Comparison of ENCODE assay signal across 8 mouse cellular contexts in the genomic region with DNA sequence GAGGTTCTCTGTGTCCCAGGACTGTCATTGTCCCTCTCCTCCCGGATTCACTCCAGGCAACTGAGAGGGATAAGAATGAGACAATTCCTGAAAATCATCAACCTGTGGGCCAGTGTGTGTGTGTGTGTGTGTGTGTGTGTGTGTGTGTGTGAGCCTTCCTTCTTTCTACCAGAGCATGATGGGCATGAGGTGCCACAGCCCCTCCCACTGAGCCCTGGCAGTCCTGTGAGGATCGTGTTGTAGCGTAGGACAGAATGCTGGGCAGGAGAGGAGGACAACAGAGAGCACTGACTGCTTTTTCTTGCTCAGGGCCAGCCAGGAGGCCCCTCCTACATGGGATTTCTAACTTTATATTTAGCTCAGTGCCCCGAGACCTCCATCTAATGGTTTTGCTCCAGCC. TPM values are rescaled to one million over a fixed set of nuclear protein-coding genes. Genes with fewer than 3 reads are reported as not detected.
DNase-seq lines count a peak whose midpoint lies in the region; ATAC-seq and TF ChIP-seq lines count a peak whose summit lies in the region.

No protein-coding gene starts in this region.

- intact Hi-C loops in heart, adult 2 months (cut with DNase I): loop anchor here (5.0 kb wide), 1 partner anchor 59 kb away; the partner anchor contains the start of gene Fads2

- WGBS in heart, adult 2 months: 55% methylated on average over 4 of the region's 4 CpGs
- WGBS in intestine, postnatal 0 days: 85% methylated on average over 4 of the region's 4 CpGs
- WGBS in stomach, postnatal 0 days: 66% methylated on average over 4 of the region's 4 CpGs

- H3K9me3 ChIP-seq in megakaryocyte, embryonic 14.5 days: no peaks in the 10 kb centered on the region
- no peaks in the 10 kb centered on the region for H3K9me3 ChIP-seq in intestine, postnatal 0 days (ENCODE audit: control insufficient read depth)
- H3K9me3 ChIP-seq in stomach, postnatal 0 days (ENCODE audit: control insufficient read depth, low read length): no peaks in the 10 kb centered on the region

- no peaks in the 10 kb centered on the region for H3K79me2 ChIP-seq in heart, adult 2 months (replicated peaks; ENCODE audit: control insufficient read depth, insufficient read depth, low read length)

- no peak for TF ChIP-seq CTCF in heart, adult 2 months (IDR thresholded peaks at IDR 0.05)
- no peak for TF ChIP-seq CTCF in intestine, postnatal 0 days (IDR thresholded peaks at IDR 0.05; ENCODE audit: low read depth)
- no peak for TF ChIP-seq CTCF in stomach, postnatal 0 days (IDR thresholded peaks at IDR 0.05; ENCODE audit: low read depth)

- no peak for DNase-seq in heart, adult 2 months
- no peak for DNase-seq in heart, postnatal 4 days
- no peak for DNase-seq in stomach, postnatal 0 days (ENCODE audit: low spot score)
- no peak for DNase-seq in right cerebral cortex, adult 18-20 months
- DNase-seq in urinary bladder, adult 2 months (ENCODE audit: low spot score): no peak

- H3K27me3 ChIP-seq in heart, adult 2 months (ENCODE audit: control insufficient read depth, insufficient read depth, low read length): no peaks in the 10 kb centered on the region
- H3K27me3 ChIP-seq in megakaryocyte, embryonic 14.5 days (replicated peaks): peaks cover 51% of the 10 kb centered on the region
- H3K27me3 ChIP-seq in intestine, postnatal 0 days (replicated peaks; ENCODE audit: control insufficient read depth, insufficient read depth, low read length): no peaks in the 10 kb centered on the region
- H3K27me3 ChIP-seq in stomach, postnatal 0 days (ENCODE audit: control insufficient read depth, insufficient read depth, low read length): no peaks in the 10 kb centered on the region

- H3K4me2 ChIP-seq in intestine, postnatal 0 days (replicated peaks; ENCODE audit: low read depth): peak overlapping the region; percentile 98; the same call in 1 of the 2 replicates
- H3K4me2 ChIP-seq in stomach, postnatal 0 days (replicated peaks; ENCODE audit: low read depth): peak overlapping the region; percentile 97; the same call in 1 of the 2 replicates

- no peak for TF ChIP-seq EP300 in heart, adult 2 months (IDR thresholded peaks at IDR 0.05; ENCODE audit: insufficient read depth, low read depth, low read length)
- no peak for TF ChIP-seq EP300 in stomach, postnatal 0 days (optimal IDR thresholded peaks at IDR 0.05)

- H3K9ac ChIP-seq in heart, adult 2 months (ENCODE audit: low read depth, low read length): peak overlapping the region; percentile 33
- no peak overlapping the region for H3K9ac ChIP-seq in intestine, postnatal 0 days (ENCODE audit: low read depth, low read length)
- no peak overlapping the region for H3K9ac ChIP-seq in stomach, postnatal 0 days (ENCODE audit: low read length)

- peak overlapping the region; percentile 68 for H3K4me3 ChIP-seq in heart, adult 2 months
- H3K4me3 ChIP-seq in megakaryocyte, embryonic 14.5 days (replicated peaks): peak overlapping the region; percentile 95
- H3K4me3 ChIP-seq in intestine, postnatal 0 days (ENCODE audit: low read depth, low read length): no peak overlapping the region
- no peak overlapping the region for H3K4me3 ChIP-seq in stomach, postnatal 0 days (ENCODE audit: low read depth, low read length)

- TF ChIP-seq POLR2A in heart, adult 2 months (IDR thresholded peaks at IDR 0.05; ENCODE audit: insufficient read depth, low read depth, low read length): no peak

- no peak for ATAC-seq in megakaryocyte, adult 5-6 weeks (ENCODE audit: poor library complexity, severe bottlenecking)
- no peak for ATAC-seq in intestine, postnatal 0 days
- no peak for ATAC-seq in stomach, postnatal 0 days (ENCODE audit: low FRiP score, low TSS enrichment)

- H3K27ac ChIP-seq in heart, adult 2 months: peak overlapping the region; percentile 90
- H3K27ac ChIP-seq in intestine, postnatal 0 days (ENCODE audit: low read depth, low read length): no peak overlapping the region
- H3K27ac ChIP-seq in stomach, postnatal 0 days (replicated peaks): peak overlapping the region; percentile 65; the same call in 1 of the 2 replicates

- H3K4me1 ChIP-seq in heart, adult 2 months (ENCODE audit: control insufficient read depth, insufficient read depth, low read length): peaks cover 28% of the 10 kb centered on the region
- H3K4me1 ChIP-seq in megakaryocyte, embryonic 14.5 days: peaks cover 77% of the 10 kb centered on the region
- peaks cover 3% of the 10 kb centered on the region; the same call in 1 of the 2 replicates for H3K4me1 ChIP-seq in intestine, postnatal 0 days (replicated peaks; ENCODE audit: control insufficient read depth, insufficient read depth, low read length)
- peaks cover 8% of the 10 kb centered on the region for H3K4me1 ChIP-seq in stomach, postnatal 0 days (replicated peaks; ENCODE audit: control insufficient read depth, insufficient read depth)

- no peaks in the 10 kb centered on the region for H3K36me3 ChIP-seq in heart, adult 2 months (ENCODE audit: control insufficient read depth, insufficient read depth, low read length)
- H3K36me3 ChIP-seq in megakaryocyte, embryonic 14.5 days (replicated peaks; ENCODE audit: low read length): peaks cover 30% of the 10 kb centered on the region
- H3K36me3 ChIP-seq in intestine, postnatal 0 days (ENCODE audit: control insufficient read depth, insufficient read depth): no peaks in the 10 kb centered on the region; the same call in 1 of the 2 replicates
- H3K36me3 ChIP-seq in stomach, postnatal 0 days (ENCODE audit: control insufficient read depth, insufficient read depth, low read length): no peaks in the 10 kb centered on the region

RNA-seq across cellular contexts. Expression of gene Fads3, which starts 1.4 kb away (rescaled TPM):
- total RNA-seq in heart, adult 2 months (2021): 10 to 100 TPM; 29.7 to 33.7 TPM
- polyA plus RNA-seq in heart, adult 2 months (2012; rRNA removed): 104 and 135 TPM in 2 replicates
- 10 to 100 TPM; 55.6 to 55.7 TPM for total RNA-seq in heart, postnatal 4 days (2021)
- 3.6 and 19.1 TPM in 2 replicates for polyA plus RNA-seq in megakaryocyte, embryonic 14.5 days (2012; ENCODE audit: insufficient read depth, low replicate concordance)
- 0.76 and 0.91 TPM in 2 replicates for total RNA-seq in megakaryocyte, adult 5-6 weeks (2015)
- 1.8 and 1.9 TPM in 2 replicates for total RNA-seq in megakaryocyte, adult 5-6 weeks (2017)
- 4.7 and 4.8 TPM in 2 replicates for polyA plus RNA-seq in intestine, postnatal 0 days (2015; fragmentation: Nextera tagmentation; extraction: Ambion mirVana)
- polyA plus RNA-seq in stomach, postnatal 0 days (2015; fragmentation: Nextera tagmentation; extraction: Ambion mirVana): 27.5 and 31.2 TPM in 2 replicates
- polyA plus RNA-seq in urinary bladder, adult 2 months (2012; rRNA removed): 38.6 and 41.9 TPM in 2 replicates

RNA-seq across cellular contexts. Expression of gene Rab3il1, which starts 41.3 kb away (rescaled TPM):
- total RNA-seq in heart, adult 2 months (2021): 1 to 10 TPM; 5.9 to 6.5 TPM
- 11.1 and 14.2 TPM in 2 replicates for polyA plus RNA-seq in heart, adult 2 months (2012; rRNA removed)
- total RNA-seq in heart, postnatal 4 days (2021): 10 to 100 TPM; 12.2 to 12.5 TPM
- polyA plus RNA-seq in megakaryocyte, embryonic 14.5 days (2012; ENCODE audit: insufficient read depth, low replicate concordance): 2.0 and 8.8 TPM in 2 replicates
- total RNA-seq in megakaryocyte, adult 5-6 weeks (2015): 3.1 and 5.6 TPM in 2 replicates
- total RNA-seq in megakaryocyte, adult 5-6 weeks (2017): 7.1 and 11.8 TPM in 2 replicates
- 63.6 and 65.8 TPM in 2 replicates for polyA plus RNA-seq in intestine, postnatal 0 days (2015; fragmentation: Nextera tagmentation; extraction: Ambion mirVana)
- 14.7 and 14.8 TPM in 2 replicates for polyA plus RNA-seq in stomach, postnatal 0 days (2015; fragmentation: Nextera tagmentation; extraction: Ambion mirVana)
- polyA plus RNA-seq in urinary bladder, adult 2 months (2012; rRNA removed): 22.0 and 23.6 TPM in 2 replicates

RNA-seq across cellular contexts. Expression of gene Best1, which starts 41.4 kb away (rescaled TPM):
- under 1 TPM; 0.10 to 0.11 TPM for total RNA-seq in heart, adult 2 months (2021)
- polyA plus RNA-seq in heart, adult 2 months (2012; rRNA removed): 0.45 and 0.47 TPM in 2 replicates
- total RNA-seq in heart, postnatal 4 days (2021): not detected
- polyA plus RNA-seq in megakaryocyte, embryonic 14.5 days (2012; ENCODE audit: insufficient read depth, low replicate concordance): not detected in 2 replicates
- not detected in 2 replicates for total RNA-seq in megakaryocyte, adult 5-6 weeks (2015)
- total RNA-seq in megakaryocyte, adult 5-6 weeks (2017): not detected in 2 replicates
- polyA plus RNA-seq in intestine, postnatal 0 days (2015; fragmentation: Nextera tagmentation; extraction: Ambion mirVana): 0.61 and 0.89 TPM in 2 replicates
- 0.36 and 0.58 TPM in 2 replicates for polyA plus RNA-seq in stomach, postnatal 0 days (2015; fragmentation: Nextera tagmentation; extraction: Ambion mirVana)
- polyA plus RNA-seq in urinary bladder, adult 2 months (2012; rRNA removed): 3.8 and 4.2 TPM in 2 replicates

RNA-seq across cellular contexts. Expression of gene Fads2, which starts 58.7 kb away (rescaled TPM):
- total RNA-seq in heart, adult 2 months (2021): 1 to 10 TPM; 5.3 to 6.3 TPM
- polyA plus RNA-seq in heart, adult 2 months (2012; rRNA removed): 13.3 and 15.5 TPM in 2 replicates
- 10 to 100 TPM; 15.9 to 17.0 TPM for total RNA-seq in heart, postnatal 4 days (2021)
- polyA plus RNA-seq in megakaryocyte, embryonic 14.5 days (2012; ENCODE audit: insufficient read depth, low replicate concordance): 111 and 271 TPM in 2 replicates
- total RNA-seq in megakaryocyte, adult 5-6 weeks (2015): 3.0 and 7.6 TPM in 2 replicates
- total RNA-seq in megakaryocyte, adult 5-6 weeks (2017): 3.1 and 4.3 TPM in 2 replicates
- 46.8 and 54.2 TPM in 2 replicates for polyA plus RNA-seq in intestine, postnatal 0 days (2015; fragmentation: Nextera tagmentation; extraction: Ambion mirVana)
- 34.6 and 35.3 TPM in 2 replicates for polyA plus RNA-seq in stomach, postnatal 0 days (2015; fragmentation: Nextera tagmentation; extraction: Ambion mirVana)
- 156 and 173 TPM in 2 replicates for polyA plus RNA-seq in urinary bladder, adult 2 months (2012; rRNA removed)

Comparison
In these comparisons a context has a peak if more than half of its experiments do, and no peak if none do; other contexts are left out.
1. H3K4me3 ChIP-seq: peak in heart, adult 2 months (single experiment) and megakaryocyte, embryonic 14.5 days (single experiment); none in intestine, postnatal 0 days (single experiment) and stomach, postnatal 0 days (single experiment).